Mouse (Mus musculus) cerebellum, adult 2 months (tissue): ENCODE data around the gene Dab2ip. TPM values are rescaled to one million over a fixed set of nuclear protein-coding genes. Genes with fewer than 3 reads are reported as not detected.

ENCODE experiments used
- DNase-seq, 2 experiments: peaks; one replicate each; pipeline ENCODE4 v3.0.0; 2021
- H3K27ac ChIP-seq: fragments of 200-500 bp; 2 replicates; pipeline ENCODE4 v1.5.1; 2012; ENCODE audit warnings: low read length, control low read depth, inconsistent platforms; ENCODE audit not compliant: insufficient read depth
- H3K27me3 ChIP-seq: fragments of 200-500 bp; 2 replicates; pipeline ENCODE4 v1.6.1; 2012; ENCODE audit warnings: inconsistent platforms, mild to moderate bottlenecking, low read length, moderate library complexity; ENCODE audit not compliant: control insufficient read depth, insufficient read depth
- H3K4me1 ChIP-seq: fragments of 200-500 bp; 2 replicates; pipeline ENCODE4 v1.6.1; 2011; ENCODE audit warnings: low read length; ENCODE audit not compliant: control insufficient read depth, insufficient read depth
- H3K4me3 ChIP-seq: fragments of 200-500 bp; replicated peaks from 2 replicates; pipeline ENCODE3; 2011; ENCODE audit warnings: mild to moderate bottlenecking, low read depth, low read length, control low read depth; ENCODE audit not compliant: insufficient read depth
- CTCF ChIP-seq: fragments of 200-500 bp; IDR thresholded peaks from 2 replicates; pipeline ENCODE4 v1.5.1; 2011; ENCODE audit warnings: low read depth, mild to moderate bottlenecking, control low read depth, low read length, moderate library complexity, borderline replicate concordance; ENCODE audit not compliant: insufficient read depth
- POLR2A ChIP-seq: fragments of 200-500 bp; IDR thresholded peaks from 2 replicates; pipeline ENCODE4 v1.6.1; 2011; ENCODE audit warnings: low read length, control low read depth, borderline replicate concordance; ENCODE audit not compliant: insufficient read depth
- WGBS: fragments of 180-500 bp; shearing (Covaris S2); methylation state at CpG from one replicate; pipeline ENCODE4 v1.1.7; 2018; 5-methylcytosine and 5-hydroxymethylcytosine counted together
- polyA plus RNA-seq: library from polyadenylated mRNA; depleted of rRNA; stranded (reverse); fragments of >200 nt; gene quantifications from 2 replicates; pipeline ENCODE4 v1.2.3, GENCODE M21; 2012

Gene Dab2ip
- polyA plus RNA-seq, 1 experiment = 136 TPM

GRCm38 (mm10) chr2:35639799-35640198 is 81.7 kb downstream of the Dab2ip start:
- Histone ChIP-seq H3K27me3 (no peaks in the 10 kb centered on the region), H3K4me3 (no peak overlapping the region), H3K27ac (no peak overlapping the region), H3K4me1 (peaks cover 79% of the 10 kb centered on the region)
- 60% methylated on average over 2 of the region's 2 CpGs for WGBS
- TF ChIP-seq POLR2A (no peak), CTCF (no peak)
- no peak for DNase-seq

GRCm38 (mm10) chr2:35640576-35640975 is 82.5 kb downstream of the Dab2ip start:
- 8% methylated on average over 13 of the region's 13 CpGs for WGBS
- peak; percentile 78 to 86 for DNase-seq
- TF ChIP-seq POLR2A = no peak
- TF ChIP-seq CTCF = no peak
- Histone ChIP-seq H3K4me3 (no peak overlapping the region), H3K27me3 (no peaks in the 10 kb centered on the region), H3K4me1 (peaks cover 77% of the 10 kb centered on the region), H3K27ac (0 out of 2 replicates have a peak overlapping the region, but pooled peaks have one; percentile 7)

GRCm38 (mm10) chr2:35642224-35642623 is 84.2 kb downstream of the Dab2ip start:
- H3K4me1 ChIP-seq = peaks cover 83% of the 10 kb centered on the region
- DNase-seq = no peak
- no peak overlapping the region for H3K4me3 ChIP-seq
- no peak overlapping the region for H3K27ac ChIP-seq
- no peak for TF ChIP-seq CTCF
- TF ChIP-seq POLR2A = no peak
- H3K27me3 ChIP-seq = no peaks in the 10 kb centered on the region
- 39% methylated on average over 7 of the region's 7 CpGs for WGBS

- H3K4me1 ChIP-seq = peaks cover 90% of the 10 kb centered on the region
- H3K4me3 ChIP-seq = no peak overlapping the region
- no peaks in the 10 kb centered on the region for H3K27me3 ChIP-seq
- TF ChIP-seq CTCF = no peak
- TF ChIP-seq POLR2A = no peak
- 0 out of 2 replicates have a peak overlapping the region, but pooled peaks have one; percentile 28 for H3K27ac ChIP-seq
- peak; percentile 51 to 58 for DNase-seq
- WGBS = 24% methylated on average over 8 of the region's 8 CpGs
These were observed 88.5 kb downstream of the Dab2ip start for GRCm38 (mm10) chr2:35646553-35646952.

- Histone ChIP-seq H3K4me1 (peaks cover 90% of the 10 kb centered on the region), H3K4me3 (no peak overlapping the region), H3K27ac (peak overlapping the region; percentile 17; the same call in 1 of the 2 replicates), H3K27me3 (no peaks in the 10 kb centered on the region)
- DNase-seq = peak; percentile 78 to 89
- peak; percentile 91 for TF ChIP-seq CTCF
- TF ChIP-seq POLR2A = no peak
- WGBS = 13% methylated on average over 4 of the region's 4 CpGs
These were observed 91.6 kb downstream of the Dab2ip start for GRCm38 (mm10) chr2:35649708-35650107.

GRCm38 (mm10) chr2:35651297-35651731 is 93.2 kb downstream of the Dab2ip start:
- peak; percentile 72 to 74 for DNase-seq
- TF ChIP-seq POLR2A (no peak), CTCF (peak; percentile 70)
- Histone ChIP-seq H3K4me1 (peaks cover 93% of the 10 kb centered on the region), H3K4me3 (no peak overlapping the region), H3K27me3 (no peaks in the 10 kb centered on the region), H3K27ac (peak overlapping the region; percentile 53; the same call in 1 of the 2 replicates)
- WGBS = 19% methylated on average over 6 of the region's 6 CpGs

- H3K27ac ChIP-seq = no peak overlapping the region
- H3K4me3 ChIP-seq = no peak overlapping the region
- peaks cover 90% of the 10 kb centered on the region for H3K4me1 ChIP-seq
- WGBS = 58% methylated on average over 4 of the region's 4 CpGs
- TF ChIP-seq CTCF = no peak
- TF ChIP-seq POLR2A = no peak
- no peaks in the 10 kb centered on the region for H3K27me3 ChIP-seq
- no peak for DNase-seq
These were observed 94.9 kb downstream of the Dab2ip start for GRCm38 (mm10) chr2:35652984-35653383.

GRCm38 (mm10) chr2:35654795-35655194 is 96.7 kb downstream of the Dab2ip start:
- 33% methylated on average over 6 of the region's 6 CpGs for WGBS
- TF ChIP-seq CTCF (no peak), POLR2A (no peak)
- DNase-seq = no peak
- Histone ChIP-seq H3K27ac (no peak overlapping the region), H3K4me1 (peaks cover 81% of the 10 kb centered on the region), H3K27me3 (no peaks in the 10 kb centered on the region), H3K4me3 (no peak overlapping the region)
